Mouse (Mus musculus): ENCODE data around the gene Bpifb2. TPM values are rescaled to one million over a fixed set of nuclear protein-coding genes. Genes with fewer than 3 reads are reported as not detected.
"Not testable (repeated sequence)": the region's sequence is repeated elsewhere in the genome, so short reads cannot be mapped to it uniquely, and the experiment has no call there.

Gene Bpifb2
- total RNA-seq (2022), result not detected

DNA sequence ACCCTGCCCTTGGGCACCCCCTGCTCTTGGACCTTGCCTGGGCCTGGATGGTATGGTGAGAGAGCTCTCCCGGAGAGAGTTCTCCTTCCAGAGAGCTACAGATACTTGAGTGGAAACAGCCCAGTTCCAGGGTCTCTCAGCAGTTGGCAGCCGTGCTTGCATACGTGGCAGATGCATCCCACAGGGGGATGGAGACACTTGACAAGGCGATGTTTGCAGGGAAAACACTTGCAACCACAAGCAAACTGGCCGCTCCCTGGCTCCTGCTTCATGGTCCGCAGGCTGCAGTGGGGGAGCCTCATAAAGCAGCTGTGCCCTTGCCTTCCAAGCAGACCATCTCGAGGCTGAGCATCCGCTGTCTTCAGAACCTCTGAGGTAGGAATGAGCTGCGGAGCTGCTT, at the start of gene Bpifb2:
Gene Bpifb2, plus strand, starts transcription at position 301 of the 400 bp plus-strand sequence.
- no peak for DNase-seq (ENCODE audit: low spot score)

- not testable (repeated sequence) for DNase-seq (ENCODE audit: low spot score)
These were observed 48.9 kb upstream of the Bpifb2 start for GRCm38 (mm10) chr2:153825900-153826299.

GRCm38 (mm10) chr2:153827171-153827830, 47.5 kb upstream of the Bpifb2 start:
- DNase-seq (ENCODE audit: low spot score), result no peak

DNA sequence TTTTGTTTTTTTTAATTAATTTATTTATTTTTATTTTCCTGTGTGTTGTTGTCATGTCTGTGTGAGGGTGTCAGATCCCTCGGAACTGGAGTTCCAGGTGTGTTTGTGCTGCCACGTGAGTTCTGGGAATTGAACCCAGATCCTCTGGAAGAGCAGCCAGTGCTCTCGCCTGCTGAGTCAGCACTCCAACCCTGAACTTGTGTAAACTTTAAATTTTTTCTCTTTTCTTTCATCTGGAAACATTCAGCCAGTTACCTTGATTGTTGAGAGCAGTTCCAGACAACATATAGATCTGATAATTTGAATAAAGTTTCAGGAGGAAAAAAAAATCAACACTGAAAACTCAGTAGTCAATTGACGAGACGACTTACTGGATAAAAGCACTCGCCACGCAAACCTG, 46.1 kb upstream of the Bpifb2 start:
- DNase-seq (ENCODE audit: low spot score), result no peak

- no peak for DNase-seq (ENCODE audit: low spot score)
These were observed 41.6 kb upstream of the Bpifb2 start for GRCm38 (mm10) chr2:153833291-153833690.

- DNase-seq (ENCODE audit: low spot score), result no peak
These were observed 32.0 kb upstream of the Bpifb2 start for GRCm38 (mm10) chr2:153842854-153843253.

- DNase-seq (ENCODE audit: low spot score), result no peak
These were observed 26.5 kb upstream of the Bpifb2 start for GRCm38 (mm10) chr2:153848389-153848788.

DNA sequence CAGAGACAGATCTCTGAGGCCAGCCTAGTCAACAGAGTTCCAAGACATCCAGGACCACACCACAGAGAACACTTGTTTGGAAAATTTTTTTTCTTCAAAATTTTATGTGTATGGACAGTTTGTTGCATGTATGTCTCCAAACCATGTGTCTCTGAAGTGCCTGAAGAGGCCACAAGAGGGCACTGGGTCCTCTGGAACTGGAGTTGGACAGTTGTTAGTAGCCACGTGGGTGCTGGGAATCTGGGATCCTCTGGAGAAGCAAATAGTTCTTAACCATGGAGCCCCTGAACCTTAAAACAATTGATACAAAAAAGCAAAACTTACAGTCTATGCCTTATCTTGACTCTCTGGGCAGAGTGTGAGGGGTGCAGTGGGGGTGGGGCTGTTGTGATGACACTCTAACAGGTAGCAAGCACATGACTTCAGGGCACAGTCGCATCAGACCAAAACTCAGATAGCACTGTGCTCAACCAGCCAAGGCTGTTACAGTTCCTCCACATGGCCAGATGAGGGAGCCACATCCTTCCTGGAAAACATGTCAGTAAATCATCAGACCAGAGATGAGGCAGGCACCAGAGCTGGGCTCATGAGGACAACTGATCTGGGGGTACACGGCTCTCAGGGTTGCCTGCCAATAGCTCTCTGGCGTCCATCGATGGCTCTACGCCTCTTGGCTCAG, 24.4 kb upstream of the Bpifb2 start:
- DNase-seq (ENCODE audit: low spot score), result no peak

DNA sequence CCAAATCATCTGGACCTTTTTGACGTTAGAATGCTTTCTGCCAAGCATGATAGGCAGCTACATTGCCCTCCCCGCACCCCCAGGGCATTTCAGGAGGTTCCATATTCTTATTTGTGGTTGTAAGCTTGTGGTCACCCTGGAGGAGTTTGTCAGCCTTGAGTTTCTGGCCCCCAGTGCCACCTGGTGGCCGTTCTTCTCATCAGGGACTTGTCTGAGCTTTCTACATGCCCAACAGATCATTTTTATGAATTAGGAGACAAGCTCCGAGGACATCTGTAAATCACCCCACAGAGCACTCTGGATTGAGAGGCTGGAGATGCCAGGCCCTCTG, 23.9 kb upstream of the Bpifb2 start:
- peak; percentile 29 for DNase-seq (ENCODE audit: low spot score)

GRCm38 (mm10) chr2:153853544-153853943, 21.3 kb upstream of the Bpifb2 start:
- DNase-seq (ENCODE audit: low spot score), result no peak

DNA sequence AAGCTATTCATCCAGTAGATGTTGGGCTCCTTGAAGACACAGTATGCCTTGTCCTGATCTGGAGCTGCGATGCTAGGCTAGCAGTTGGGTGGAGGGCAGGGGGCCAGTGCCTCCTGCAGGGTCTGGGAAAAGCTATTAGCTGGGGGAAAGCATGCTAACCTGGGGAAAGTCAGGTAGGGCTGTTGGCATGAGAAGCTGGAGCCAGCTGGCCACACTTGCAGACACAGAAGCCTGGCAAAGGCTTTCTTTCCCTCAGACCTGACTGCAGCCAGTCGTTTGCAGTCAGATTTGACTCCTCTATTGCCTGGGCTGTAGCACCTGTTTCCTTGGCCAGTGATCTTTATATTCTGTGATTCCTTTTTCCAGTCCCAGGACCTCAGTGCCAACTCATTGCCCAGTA, 15.3 kb upstream of the Bpifb2 start:
- no peak for DNase-seq (ENCODE audit: low spot score)

- DNase-seq (ENCODE audit: low spot score), result no peak
These were observed 14.5 kb upstream of the Bpifb2 start for GRCm38 (mm10) chr2:153860315-153860714.

DNA sequence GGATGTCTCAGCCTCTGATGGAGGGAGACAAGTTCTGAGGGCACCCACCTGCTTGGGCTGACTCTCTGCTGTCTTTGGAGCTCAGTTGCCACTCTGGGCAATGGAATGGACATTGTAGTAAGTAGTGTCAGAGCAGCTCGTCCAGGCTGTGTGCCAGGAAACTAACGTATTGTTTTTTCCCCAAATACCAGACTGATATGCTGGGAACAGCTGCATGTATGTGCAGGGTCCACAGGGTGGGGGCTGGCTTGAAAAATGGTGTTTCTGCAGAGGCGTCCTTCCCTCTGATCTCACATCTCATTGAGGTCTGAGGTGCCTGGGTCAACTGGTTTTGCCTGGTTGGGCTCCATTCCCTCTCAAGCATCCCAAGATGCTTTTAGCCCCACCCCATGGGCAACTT, 14.1 kb upstream of the Bpifb2 start:
- no peak for DNase-seq (ENCODE audit: low spot score)

GRCm38 (mm10) chr2:153861960-153862359, 12.9 kb upstream of the Bpifb2 start:
- DNase-seq (ENCODE audit: low spot score), result no peak

DNA sequence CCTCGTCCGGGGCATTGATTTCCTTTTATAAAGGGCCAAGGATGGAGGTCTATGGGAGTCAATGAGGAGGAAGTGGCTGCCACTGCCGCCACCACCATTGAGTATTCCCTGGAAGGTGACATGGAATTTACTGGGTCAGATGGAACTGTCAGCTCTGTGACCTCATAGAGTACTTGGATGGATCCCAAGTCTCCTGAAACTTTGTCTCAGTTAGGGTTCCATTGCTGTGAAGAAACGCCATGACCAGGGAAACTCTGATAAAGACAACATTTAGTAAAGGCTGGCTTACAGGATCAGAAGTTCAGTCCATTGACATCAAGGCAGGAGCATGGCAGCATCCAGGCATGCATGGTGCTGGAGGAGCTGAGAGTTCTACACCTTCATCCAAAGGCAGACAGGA, 3.9 kb upstream of the Bpifb2 start, which contains the start of gene Sun5:
Gene Sun5, minus strand, starts transcription at position 101 of the 400 bp plus-strand sequence.
- DNase-seq (ENCODE audit: low spot score), result no peak

GRCm38 (mm10) chr2:153899111-153899510, 24.3 kb downstream of the Bpifb2 start:
- DNase-seq (ENCODE audit: low spot score), result no peak

GRCm38 (mm10) chr2:153900088-153900487, 25.2 kb downstream of the Bpifb2 start, which contains the start of gene Bpifb6:
Bpifb6 (plus strand) TSS chr2:153900388.
- DNase-seq (ENCODE audit: low spot score), result no peak

DNA sequence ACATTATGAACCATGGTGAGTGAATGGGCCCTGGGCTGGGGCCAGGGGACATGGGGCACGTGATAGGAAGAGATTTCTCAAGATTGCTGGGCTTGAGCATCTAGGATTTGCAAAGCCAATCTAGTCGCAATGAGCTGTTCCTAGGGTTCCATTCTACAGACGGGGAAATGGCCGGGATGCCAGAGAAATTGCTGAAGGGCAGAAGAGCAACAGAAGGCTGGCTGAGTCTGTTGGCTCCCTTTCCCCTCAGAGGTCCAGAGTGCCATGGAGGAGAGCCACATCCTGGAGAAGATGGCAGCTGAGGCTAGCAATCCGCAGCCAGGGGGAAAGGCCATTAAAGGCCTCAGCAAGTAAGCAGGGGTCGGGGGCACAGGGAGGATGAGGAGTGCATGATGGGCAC, 27.9 kb downstream of the Bpifb2 start:
- DNase-seq (ENCODE audit: low spot score), result no peak

DNA sequence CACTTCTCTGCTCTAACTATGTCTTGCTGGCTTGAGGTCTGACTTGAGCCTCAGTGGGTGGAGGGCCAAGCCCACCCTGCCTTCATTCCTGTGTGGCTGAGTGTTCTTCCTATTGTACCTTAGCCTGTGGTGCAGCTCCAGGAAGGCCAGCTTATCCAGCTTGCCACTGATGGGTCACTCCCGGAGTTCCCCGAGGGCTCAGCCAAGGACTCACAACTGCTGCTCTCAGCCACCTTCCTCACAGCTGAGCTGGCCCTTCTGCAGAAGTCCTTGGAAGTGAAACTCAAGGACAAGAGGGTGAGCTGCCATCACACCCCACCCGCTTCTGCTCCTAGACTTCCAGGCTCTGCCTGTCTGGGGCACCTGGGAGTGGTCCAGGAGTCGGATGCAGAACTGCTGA, 31.8 kb downstream of the Bpifb2 start:
- no peak for DNase-seq (ENCODE audit: low spot score)

- DNase-seq (ENCODE audit: low spot score), result peak; percentile 9
These were observed 39.3 kb downstream of the Bpifb2 start for GRCm38 (mm10) chr2:153914151-153914550.

- DNase-seq (ENCODE audit: low spot score), result no peak
These were observed 43.1 kb downstream of the Bpifb2 start, which contains the start of gene Bpifb3 for GRCm38 (mm10) chr2:153917930-153918329. Bpifb3 (plus strand) TSS chr2:153918230.

DNA sequence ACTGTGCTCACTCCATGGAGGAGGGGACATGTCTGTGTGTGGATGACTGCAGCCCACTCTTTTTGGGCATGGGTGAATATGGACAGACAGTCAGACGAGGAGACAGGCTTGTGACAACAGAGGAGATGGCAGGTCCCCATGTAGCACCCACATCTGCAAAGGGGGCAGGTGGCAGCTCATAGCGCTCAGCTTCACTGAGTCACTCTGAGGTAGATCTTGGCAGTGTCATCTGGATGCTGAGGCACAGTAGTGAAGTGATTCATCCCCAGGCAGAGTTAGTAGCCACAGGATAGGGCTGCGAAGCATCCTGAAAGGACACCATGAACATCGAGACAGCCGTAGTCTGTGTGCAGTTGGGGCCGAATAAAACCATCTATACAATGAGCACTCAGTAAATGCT, 46.4 kb downstream of the Bpifb2 start:
- no peak for DNase-seq (ENCODE audit: low spot score)

DNA sequence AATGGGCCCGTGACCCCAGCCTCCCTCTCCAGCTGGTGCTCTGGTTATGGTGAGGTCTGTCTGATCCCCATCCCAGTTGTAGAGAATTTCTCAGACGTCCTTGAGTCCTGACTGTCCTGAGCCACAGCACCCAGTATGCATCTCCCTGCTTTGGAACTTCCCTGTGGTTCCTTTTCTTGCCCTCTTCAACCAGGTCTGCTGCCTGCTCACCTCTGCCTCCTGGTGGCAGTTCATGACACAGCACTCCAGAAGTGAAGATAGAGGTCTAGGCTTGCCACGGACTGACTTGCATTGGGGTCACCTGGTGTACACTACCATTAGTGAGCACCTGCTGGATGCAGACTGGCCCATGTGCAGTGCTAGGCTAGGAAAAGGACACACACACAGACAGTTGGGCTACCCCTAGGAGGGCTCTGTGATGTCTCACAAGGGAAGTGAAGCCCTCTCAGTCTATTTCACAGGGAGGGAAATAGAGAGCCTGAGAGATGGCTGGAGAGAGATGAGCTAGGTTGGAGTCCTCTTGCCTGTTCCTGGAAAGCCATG, 55.1 kb downstream of the Bpifb2 start:
- DNase-seq (ENCODE audit: low spot score), result peak; percentile 10
